Mouse (Mus musculus) cerebellum, adult (tissue): ENCODE measurements at regions not wholly inside any gene's neighbourhood (a gene's known extent, or its start where the extent isn't known, plus 50 kb on each side); places are given as distances from the start of the nearest gene placed in this dataset.

Source experiments
- ATAC-seq: cut with Nextera tagmentation; 2 replicates; pipeline ENCODE4 v1.9.2; 2017; ENCODE audit warnings: mild to moderate bottlenecking, moderate library complexity, mixed read lengths; ENCODE audit not compliant: insufficient number of reproducible peaks, low FRiP score, low TSS enrichment

DNA sequence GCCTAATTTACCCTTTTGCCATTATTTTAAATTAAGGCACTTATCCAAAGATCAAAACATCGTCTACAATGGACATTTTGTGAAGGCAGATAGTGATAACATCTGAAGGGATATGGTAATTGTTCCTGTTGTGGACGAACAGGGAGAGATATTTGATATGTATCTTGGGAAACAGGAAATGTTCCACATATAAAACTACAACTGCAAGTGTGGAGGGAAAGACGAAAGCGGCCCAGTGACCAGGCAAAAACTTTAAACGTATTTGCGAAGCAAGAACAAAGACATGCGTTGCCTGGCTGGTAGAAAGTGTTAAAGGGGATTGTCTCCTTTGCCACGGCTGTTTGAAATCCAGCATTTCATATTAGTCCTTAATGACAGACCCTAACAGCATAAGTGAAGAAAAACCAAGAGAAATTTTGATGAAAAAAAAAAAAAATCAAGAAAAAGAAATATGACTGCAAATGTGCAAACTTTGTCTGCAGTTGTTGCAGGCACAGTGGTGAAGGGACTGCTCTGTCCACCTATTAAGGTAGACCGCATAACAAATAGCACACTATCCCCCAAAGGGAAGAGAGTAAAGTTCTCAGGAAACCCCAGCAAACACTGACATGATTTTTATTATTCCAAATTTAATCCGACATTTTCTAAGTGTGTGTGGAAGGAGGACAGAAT lies 431.2 kb upstream of the Ccnh start:
- ATAC-seq = peak; percentile 41

GRCm38 (mm10) chr13:84758568-84758900 lies 430.7 kb upstream of the Ccnh start:
- ATAC-seq = peak; percentile 95

GRCm38 (mm10) chr13:84759061-84759460 lies 430.1 kb upstream of the Ccnh start:
- ATAC-seq = no peak

DNA sequence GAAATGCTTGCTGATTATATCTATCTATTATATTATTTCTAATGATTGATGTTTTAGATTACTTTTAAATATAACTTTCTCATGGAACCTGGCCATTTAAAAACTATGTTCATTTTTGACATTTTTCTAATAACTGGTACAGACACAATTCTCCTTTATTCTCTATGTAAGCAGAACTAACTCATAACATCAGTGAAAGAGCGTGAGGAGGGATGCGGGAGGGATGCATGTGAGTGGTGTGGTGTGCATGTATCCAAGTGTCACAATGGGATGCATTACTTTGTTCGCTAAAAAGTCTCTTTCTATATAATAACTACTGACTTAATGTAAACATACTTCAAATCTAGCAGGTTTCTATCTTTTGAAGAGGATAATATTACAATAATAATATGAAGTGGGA lies 428.7 kb upstream of the Ccnh start:
- ATAC-seq = no peak

DNA sequence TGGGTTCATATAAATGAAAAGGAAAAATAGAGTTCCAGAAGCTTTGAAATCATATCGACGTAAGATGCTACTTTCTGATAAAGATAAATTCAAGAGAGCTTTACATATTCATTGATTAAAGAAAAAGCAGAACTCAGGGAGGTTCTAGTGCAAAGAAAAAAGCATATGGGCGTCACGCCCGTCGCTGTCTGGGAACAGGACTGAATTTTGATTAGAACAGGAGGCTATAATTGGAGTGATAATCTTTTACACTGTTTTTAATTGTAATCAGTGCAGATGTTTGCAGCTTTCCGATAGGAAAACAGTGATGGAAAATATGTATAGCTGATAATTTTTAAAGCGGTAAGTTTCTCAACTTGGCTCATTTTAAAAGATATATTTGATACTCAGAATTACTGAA lies 428.2 kb upstream of the Ccnh start:
- no peak for ATAC-seq

- peak; percentile 47; the same call in 1 of the 2 replicates for ATAC-seq
Observed at GRCm38 (mm10) chr13:84761821-84762220, 427.4 kb upstream of the Ccnh start.

GRCm38 (mm10) chr13:84763916-84764315 lies 425.3 kb upstream of the Ccnh start:
- no peak for ATAC-seq

- ATAC-seq = no peak
Observed at GRCm38 (mm10) chr13:84771956-84772355, 417.3 kb upstream of the Ccnh start.

DNA sequence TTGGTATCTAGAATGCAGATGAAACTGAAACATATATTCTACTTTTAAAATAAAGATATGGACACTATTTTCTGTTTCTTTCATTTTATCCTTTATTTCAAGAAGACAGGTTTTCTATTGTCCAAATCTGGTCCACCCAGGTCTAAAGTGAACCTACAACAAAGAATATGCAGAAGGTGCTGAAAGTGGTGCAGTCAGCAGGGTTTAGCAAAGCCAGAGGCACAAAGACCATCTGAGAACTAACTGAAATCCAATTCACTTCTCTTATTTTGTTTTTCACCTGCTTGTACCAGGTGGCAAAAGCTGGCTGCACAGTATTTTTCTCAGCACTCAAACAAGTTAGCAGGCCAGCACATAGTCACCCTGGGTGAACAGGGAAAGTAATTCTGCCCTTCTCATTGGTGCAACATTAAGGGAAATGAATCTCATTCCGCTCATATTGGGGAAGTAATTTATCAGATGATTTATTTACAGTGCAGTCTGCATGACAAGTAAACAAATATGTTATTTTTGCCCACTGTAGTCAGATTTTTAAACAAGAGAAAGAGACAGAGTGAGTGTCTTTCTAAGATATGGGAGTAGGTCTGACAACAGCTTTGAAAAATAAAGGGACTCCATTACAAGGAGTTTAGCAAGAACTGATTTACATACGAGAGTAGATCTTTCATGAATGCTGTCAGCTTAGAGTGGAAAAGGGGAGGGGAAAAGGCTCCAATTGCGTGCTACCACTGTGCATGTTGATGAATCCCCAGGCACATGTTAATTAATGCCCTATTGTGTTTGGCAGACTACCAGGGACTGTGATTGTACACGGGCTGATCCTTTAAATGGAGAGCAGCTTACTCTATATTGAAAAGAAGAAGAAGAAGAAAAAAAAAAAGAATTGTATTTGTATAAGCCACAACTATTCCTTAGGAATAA lies 405.9 kb upstream of the Ccnh start:
- ATAC-seq = peak; percentile 58

GRCm38 (mm10) chr13:84804241-84804980 lies 384.8 kb upstream of the Ccnh start:
- ATAC-seq = no peak

DNA sequence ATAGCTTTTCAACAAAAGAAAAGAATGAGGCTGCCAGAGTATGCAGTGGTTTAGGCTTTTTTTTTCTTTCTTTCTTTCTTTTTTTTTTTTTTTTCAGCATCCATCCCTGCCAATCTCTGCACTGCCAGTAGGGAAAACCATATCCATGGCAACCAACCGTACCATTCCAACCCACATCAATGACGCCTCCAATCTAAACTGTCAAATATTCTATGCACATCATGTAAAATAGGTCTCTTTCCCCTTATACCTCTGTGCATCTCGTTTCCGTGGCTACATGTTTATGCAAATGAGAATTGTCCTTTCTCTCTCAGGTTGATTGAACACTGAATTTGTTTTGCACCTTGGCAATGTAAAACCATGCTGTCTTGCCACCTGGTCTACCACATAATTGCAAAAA lies 384.0 kb upstream of the Ccnh start:
- 0 out of 2 replicates have a peak, but pooled peaks have one; percentile 52 for ATAC-seq

DNA sequence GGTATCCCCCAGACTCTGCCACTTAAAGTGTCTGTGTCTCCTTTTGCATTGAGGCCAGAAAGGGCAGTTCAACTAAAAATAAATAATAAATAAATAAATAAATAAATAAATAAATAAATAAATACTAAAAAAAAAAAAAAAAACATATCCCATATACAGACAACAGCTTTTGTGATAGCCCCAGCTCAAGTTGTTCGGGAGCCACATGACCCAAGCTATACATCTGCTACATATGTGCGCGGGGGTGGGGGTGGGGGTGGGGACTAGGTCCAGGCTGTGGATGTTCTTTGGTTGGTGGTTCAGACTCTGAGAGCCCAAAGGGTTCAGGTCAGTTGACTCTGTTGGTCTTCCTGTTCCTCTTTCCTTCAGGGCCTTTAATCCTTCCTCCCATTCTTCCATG lies 379.6 kb upstream of the Ccnh start:
- no peak for ATAC-seq
